Mouse (Mus musculus): Measurements from ENCODE around the gene Adamts4.
A peak's percentile ranks its signal among the peaks of the same experiment; 100 is the strongest.

Gene Adamts4

GRCm38 (mm10) chr1:171256095-171256818 lies 6.0 kb downstream of the Adamts4 start:
- no peak for DNase-seq (ENCODE audit: low read depth, low spot score)

- DNase-seq (ENCODE audit: low read depth, low spot score) = peak; percentile 64
Observed at GRCm38 (mm10) chr1:171256937-171257548, 6.8 kb downstream of the Adamts4 start.

DNA sequence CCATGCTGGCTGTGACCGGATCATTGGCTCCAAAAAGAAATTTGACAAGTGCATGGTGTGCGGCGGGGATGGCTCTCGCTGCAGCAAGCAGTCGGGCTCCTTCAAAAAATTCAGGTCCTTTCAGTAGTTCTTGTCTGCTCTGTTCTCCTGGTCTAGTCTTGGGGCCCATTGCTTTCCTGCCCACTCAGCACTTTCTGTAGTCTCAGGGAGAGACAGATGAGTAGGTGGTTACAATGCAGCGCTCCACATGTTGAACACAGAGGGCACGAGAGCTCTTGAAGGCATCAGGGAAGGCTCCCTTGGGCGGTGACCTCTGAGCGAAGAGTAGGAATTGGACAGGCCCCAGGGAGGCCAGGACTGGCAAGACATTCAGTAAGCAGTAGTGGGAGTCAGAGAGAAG lies 7.6 kb downstream of the Adamts4 start:
- no peak for DNase-seq (ENCODE audit: low read depth, low spot score)

DNA sequence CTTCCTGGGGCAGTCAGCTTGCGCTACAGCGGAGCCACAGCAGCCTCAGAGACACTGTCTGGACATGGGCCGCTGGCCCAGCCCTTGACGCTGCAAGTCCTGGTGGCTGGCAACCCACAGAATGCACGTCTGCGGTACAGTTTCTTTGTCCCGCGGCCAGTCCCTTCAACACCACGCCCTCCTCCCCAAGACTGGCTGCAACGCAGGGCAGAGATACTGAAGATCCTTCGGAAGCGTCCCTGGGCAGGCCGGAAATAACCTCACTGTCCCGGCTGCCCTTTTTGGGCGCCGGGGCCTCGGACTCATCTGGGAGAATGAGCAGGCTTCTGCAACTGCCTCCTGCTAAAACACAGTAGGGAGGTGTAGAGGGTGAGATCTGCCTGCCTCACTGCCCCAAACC lies 8.7 kb downstream of the Adamts4 start:
- no peak for DNase-seq (ENCODE audit: low read depth, low spot score)

DNA sequence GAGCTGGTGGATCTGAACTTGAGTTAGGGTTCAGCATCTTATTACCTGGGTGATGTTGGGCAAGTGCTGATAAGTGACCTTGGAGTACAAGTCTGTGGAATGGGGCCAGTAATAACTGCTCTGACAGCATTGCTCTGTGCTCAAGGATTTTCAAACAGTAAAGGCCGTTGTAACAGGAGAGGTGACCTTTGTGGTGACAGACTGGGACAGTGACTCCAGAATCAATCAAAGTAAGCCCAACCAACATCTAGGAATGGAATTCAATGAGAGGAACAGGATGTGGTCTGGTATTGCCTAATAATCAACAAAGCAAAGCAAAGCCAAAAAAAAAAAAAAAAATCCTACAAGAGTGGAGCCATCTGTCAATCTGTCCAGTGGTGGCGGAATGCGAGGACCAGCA lies 10.1 kb downstream of the Adamts4 start:
- DNase-seq (ENCODE audit: low read depth, low spot score) = no peak

GRCm38 (mm10) chr1:171262594-171263130 lies 12.4 kb downstream of the Adamts4 start:
- peak; percentile 55 for DNase-seq (ENCODE audit: low read depth, low spot score)

DNA sequence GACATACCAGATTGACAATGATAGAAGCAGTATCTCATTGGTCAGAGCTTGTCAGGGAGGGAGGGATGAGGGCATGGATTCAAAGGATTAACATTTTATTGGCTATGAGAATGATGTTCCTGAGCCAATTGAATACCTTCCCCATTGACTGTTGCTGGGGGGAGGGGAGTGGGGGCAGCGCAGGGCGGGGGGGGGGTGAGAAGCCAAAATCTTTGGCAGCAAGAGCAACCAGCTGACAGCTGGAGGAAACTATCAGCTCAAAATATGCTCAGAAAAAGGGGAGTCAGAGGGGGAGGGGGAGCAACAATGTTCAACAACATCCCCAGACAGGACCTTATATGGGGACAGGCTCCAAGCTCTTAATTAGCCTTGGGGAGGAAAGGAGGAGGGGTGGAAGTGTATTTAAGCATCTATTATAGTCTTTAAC lies 13.0 kb downstream of the Adamts4 start:
- no peak for DNase-seq (ENCODE audit: low read depth, low spot score)

- no peak for DNase-seq (ENCODE audit: low read depth, low spot score)
Observed at GRCm38 (mm10) chr1:171263666-171264461, 13.6 kb downstream of the Adamts4 start.

GRCm38 (mm10) chr1:171265971-171266744 lies 15.9 kb downstream of the Adamts4 start:
- DNase-seq (ENCODE audit: low read depth, low spot score) = no peak

DNA sequence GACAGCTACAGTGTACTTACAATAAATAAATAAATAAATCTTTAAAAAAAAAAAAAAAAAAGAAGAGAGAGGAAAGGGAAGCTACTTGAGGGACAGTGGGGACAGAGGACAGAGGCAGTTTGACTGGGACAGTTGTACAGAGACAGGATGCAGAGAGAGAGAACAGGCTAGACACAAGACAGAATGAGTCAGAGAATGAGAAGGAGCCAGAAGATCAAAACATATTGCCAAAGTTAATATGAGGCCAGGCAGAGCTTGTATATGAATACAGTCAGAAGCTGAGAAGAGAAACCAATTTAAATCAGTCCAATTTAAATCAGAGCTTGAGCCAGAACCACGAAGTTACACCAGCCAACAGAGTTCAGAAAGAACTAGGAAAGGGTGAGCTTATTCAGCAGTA lies 18.1 kb downstream of the Adamts4 start:
- DNase-seq (ENCODE audit: low read depth, low spot score) = no peak

GRCm38 (mm10) chr1:171269848-171270572 lies 19.8 kb downstream of the Adamts4 start, which contains the start of gene B4galt3:
Gene B4galt3, plus strand, starts transcription at chr1:171270328.
- DNase-seq (ENCODE audit: low read depth, low spot score) = peak; percentile 92

GRCm38 (mm10) chr1:171270573-171270900 lies 20.3 kb downstream of the Adamts4 start:
- DNase-seq (ENCODE audit: low read depth, low spot score) = no peak

DNA sequence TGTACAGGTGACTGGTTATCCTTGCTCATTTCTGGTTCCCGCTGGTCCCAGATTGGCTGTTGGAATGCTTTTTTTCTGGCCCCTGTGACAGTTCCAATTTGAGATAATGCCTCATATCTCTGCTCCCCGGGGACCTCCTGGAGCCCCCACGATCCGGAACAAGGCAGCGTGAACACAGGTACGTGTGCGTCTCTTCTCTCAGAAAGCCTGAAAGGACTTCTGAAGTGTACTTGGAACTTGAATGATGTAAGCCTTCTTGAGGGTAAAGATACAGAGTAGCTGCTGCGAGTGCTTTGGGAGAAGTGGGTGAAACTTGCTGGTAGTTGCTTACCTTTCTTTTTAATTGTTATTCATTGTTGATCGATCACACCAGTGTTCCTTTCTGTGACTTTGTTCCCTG lies 21.0 kb downstream of the Adamts4 start:
- DNase-seq (ENCODE audit: low read depth, low spot score) = no peak

DNA sequence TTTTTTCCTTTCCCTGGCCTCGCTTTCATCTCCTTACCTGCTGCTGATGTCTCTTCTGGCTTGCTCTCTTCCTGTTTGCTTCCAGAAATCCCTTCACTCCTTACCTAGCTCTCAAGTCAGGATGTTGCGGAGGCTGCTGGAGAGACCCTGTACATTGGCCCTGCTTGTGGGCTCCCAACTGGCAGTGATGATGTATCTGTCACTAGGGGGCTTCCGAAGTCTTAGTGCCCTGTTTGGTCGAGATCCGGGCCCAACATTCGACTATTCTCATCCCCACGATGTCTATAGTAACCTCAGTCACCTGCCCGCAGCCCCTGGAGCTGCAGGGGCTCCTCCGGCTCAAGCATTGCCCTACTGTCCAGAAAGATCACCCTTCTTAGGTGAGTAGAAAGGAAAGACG lies 21.4 kb downstream of the Adamts4 start:
- no peak for DNase-seq (ENCODE audit: low read depth, low spot score)

DNA sequence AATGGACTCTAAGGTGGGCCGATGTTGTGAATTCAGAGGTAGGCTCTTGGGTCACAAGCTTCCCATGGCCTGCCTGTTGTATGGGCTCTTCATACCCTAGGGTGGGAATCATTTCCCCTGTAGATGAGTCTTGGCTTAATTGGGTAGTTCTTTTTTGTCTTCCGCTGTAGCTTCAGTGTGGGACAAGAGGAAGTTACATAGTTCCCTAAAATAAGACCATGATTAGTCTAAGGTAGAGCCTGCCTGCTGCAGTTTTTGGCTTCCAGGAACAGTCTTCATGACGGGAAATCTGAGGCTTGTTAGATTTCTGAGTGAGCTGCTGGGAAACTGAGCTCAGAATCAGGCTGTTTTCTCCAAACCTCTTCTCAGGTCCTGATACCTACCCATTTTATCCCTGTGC lies 21.9 kb downstream of the Adamts4 start:
- no peak for DNase-seq (ENCODE audit: low read depth, low spot score)

- DNase-seq (ENCODE audit: low read depth, low spot score) = no peak
Observed at GRCm38 (mm10) chr1:171274171-171274570, 23.9 kb downstream of the Adamts4 start.

GRCm38 (mm10) chr1:171275144-171275734 lies 25.0 kb downstream of the Adamts4 start:
- DNase-seq (ENCODE audit: low read depth, low spot score) = no peak

DNA sequence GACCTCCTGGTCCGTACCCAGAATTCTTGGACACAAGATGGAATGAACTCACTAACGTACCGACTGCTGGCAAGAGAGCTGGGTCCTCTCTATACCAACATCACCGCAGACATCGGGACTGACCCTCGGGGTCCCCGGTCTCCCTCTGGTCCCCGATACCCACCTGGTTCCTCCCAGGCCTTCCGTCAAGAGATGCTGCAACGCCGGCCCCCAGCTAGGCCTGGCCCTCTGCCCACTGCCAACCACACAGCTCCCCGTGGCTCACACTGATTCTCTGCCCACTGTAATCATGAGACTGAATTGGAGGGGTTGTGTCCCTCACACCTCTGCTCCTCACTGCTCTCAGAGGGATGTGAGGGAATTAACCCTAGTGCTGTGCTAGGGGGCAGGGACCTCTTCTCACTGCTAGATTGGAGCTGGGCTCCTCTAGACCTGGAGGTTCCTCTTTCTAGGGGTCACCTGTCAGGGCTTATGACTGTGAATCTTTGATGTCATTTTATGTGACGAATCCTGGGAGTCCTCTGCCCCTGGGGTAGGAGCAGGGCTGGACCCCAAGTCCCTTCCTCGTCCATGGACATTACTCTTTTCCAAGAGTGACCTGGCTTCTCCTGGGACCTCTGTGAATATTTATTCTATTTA lies 26.0 kb downstream of the Adamts4 start:
- DNase-seq (ENCODE audit: low read depth, low spot score) = no peak

DNA sequence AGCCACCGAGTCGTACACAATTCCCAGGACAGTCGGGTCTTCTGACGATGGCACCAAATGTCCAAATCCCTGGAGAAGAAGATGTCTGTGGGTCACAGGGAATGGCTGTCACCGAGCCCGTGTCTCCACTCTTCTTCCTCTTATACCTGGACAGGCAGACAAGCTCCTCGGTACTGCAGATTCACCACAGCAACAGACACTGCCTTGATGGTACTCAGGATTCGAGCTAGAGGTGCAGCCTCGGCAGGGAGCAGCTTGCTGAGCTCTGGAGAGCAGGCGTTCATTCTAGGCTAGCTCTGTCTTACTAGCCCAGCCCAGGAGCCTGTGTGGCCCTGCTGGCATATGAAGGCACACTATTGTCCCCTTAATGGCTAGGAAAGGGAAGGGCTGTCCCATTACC lies 27.5 kb downstream of the Adamts4 start:
- no peak for DNase-seq (ENCODE audit: low read depth, low spot score)

DNA sequence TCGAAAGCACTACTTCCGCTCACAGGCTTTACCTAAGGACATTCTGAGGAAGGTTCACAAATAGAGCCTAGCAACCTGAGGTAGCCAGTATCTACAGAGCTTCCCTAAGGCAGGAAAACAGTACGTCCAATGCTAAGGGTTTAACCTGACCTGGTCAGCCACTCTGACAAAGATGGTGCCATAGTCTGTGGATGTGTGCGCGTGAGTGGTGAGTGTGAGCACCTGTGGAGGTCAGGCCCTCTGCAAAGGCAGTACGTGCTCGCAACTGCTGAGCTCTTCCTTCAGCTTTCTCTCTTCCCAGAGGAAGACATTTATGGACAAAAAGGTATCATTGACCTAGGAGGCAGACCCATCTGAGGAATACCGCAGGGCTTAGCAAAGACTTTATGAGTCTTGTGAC lies 28.2 kb downstream of the Adamts4 start:
- DNase-seq (ENCODE audit: low read depth, low spot score) = no peak
